Mouse (Mus musculus) bone marrow macrophage, adult 2 months (primary cell): ENCODE results near the gene Nsd1. TPM values are rescaled to one million over a fixed set of nuclear protein-coding genes. Genes with fewer than 3 reads are reported as not detected.

ENCODE experiments used
- H3K27ac ChIP-seq: 2 replicates; pipeline ENCODE4 v1.5.1; 2012; ENCODE audit warnings: low read depth, low read length; ENCODE audit not compliant: insufficient read depth
- H3K4me1 ChIP-seq: 2 replicates; pipeline ENCODE4 v1.6.1; 2012; ENCODE audit warnings: low read length; ENCODE audit not compliant: control insufficient read depth, insufficient read depth
- H3K4me3 ChIP-seq: 2 replicates; pipeline ENCODE4 v1.5.1; 2012; ENCODE audit warnings: mild to moderate bottlenecking, low read length, moderate library complexity; ENCODE audit not compliant: insufficient read depth
- CTCF ChIP-seq: IDR thresholded peaks from 2 replicates; pipeline ENCODE4 v1.5.1; 2012; ENCODE audit warnings: low read depth, mild to moderate bottlenecking, low read length, moderate library complexity
- POLR2A ChIP-seq: IDR thresholded peaks from 2 replicates; pipeline ENCODE4 v1.6.1; 2012; ENCODE audit warnings: mild to moderate bottlenecking, low read depth, low read length, borderline replicate concordance
- polyA plus RNA-seq: library from polyadenylated mRNA; stranded (reverse); fragments of >200 nt; gene quantifications from 2 replicates; pipeline ENCODE4 v1.2.4, GENCODE M21; 2012; ENCODE audit not compliant: missing spikeins, insufficient read depth, insufficient read length

Gene Nsd1
- polyA plus RNA-seq, result 51.0 and 51.4 TPM in 2 replicates

DNA sequence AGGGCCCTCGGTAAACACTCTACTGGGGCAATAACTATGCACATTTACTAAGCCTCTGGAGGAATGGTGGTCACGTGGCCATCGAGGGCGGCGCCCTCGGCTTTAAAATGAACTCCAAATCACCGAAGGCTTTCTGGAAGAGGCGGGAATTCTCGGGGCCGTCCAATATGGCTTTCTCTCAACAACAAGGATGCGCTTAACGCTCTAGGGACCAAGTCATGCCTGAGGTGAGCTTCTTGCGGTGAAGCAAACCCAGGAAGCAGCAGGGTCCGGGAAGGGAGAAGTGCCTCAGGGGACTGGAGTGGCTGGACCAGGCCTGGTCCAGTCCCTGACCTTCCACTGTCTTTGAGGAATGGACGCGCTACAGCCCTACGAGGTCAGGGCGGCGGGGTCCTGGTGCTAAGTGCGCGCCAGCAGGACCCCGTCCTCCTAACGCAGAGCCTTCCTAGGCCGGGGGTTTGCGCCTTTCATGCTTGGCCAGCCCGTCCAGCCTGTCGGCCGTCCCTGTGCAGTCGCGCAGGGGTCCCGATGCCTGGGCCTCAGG is at the start of gene Nsd1:
Gene Nsd1, plus strand, starts transcription at position 134 of the 544 bp plus-strand sequence.
- no peak within 1 kb of the TSS for H3K27ac ChIP-seq
- no peak for TF ChIP-seq CTCF
- no peak for TF ChIP-seq POLR2A
- no peak within 1 kb of the TSS for H3K4me3 ChIP-seq
- H3K4me1 ChIP-seq, result peaks cover 22% of the 10 kb centered on the region

DNA sequence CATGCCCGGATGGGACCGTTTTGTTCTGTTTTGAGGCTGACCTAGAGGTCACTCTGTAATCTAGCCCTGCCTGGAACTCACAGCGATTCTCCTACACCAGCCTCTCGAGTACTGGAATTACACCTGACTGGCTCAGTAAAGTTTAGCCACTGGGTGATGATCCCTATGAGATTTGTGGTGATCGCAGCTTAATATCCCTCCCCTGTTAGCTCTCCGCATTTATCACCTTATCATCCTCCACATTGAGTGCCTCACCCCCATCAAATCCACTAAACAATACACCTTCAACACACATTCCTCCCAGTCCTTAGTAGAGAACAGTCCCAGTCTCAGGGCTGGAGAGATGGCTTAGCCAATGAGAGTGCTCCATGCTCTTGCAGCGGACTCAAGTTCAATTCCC is 47.2 kb upstream of the Nsd1 start:
- TF ChIP-seq CTCF (no peak), POLR2A (no peak)
- H3K4me1 ChIP-seq, result no peaks in the 10 kb centered on the region
- H3K4me3 ChIP-seq, result no peak overlapping the region
- H3K27ac ChIP-seq, result no peak overlapping the region

DNA sequence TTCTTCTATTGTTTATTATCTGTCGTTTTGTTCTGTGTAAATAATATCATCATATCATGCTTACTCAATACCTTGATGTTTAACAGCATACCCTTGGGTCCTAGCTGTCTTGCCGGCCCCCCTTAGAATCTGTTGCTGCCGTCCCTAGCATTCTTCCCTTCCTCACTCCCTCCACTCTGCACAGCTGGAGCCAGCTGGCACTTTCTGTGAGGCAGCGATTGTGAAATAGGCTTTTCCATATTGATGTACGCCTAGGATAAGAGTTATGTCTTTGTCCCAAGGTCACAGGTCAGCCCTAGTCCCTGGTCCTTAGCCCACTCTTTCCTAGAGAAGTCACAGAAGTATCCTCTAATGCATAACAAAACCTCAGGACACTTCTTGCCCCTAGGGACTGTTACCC is 46.0 kb upstream of the Nsd1 start:
- TF ChIP-seq POLR2A (no peak), CTCF (no peak)
- Histone ChIP-seq H3K4me3 (no peak overlapping the region), H3K4me1 (no peaks in the 10 kb centered on the region), H3K27ac (no peak overlapping the region)

DNA sequence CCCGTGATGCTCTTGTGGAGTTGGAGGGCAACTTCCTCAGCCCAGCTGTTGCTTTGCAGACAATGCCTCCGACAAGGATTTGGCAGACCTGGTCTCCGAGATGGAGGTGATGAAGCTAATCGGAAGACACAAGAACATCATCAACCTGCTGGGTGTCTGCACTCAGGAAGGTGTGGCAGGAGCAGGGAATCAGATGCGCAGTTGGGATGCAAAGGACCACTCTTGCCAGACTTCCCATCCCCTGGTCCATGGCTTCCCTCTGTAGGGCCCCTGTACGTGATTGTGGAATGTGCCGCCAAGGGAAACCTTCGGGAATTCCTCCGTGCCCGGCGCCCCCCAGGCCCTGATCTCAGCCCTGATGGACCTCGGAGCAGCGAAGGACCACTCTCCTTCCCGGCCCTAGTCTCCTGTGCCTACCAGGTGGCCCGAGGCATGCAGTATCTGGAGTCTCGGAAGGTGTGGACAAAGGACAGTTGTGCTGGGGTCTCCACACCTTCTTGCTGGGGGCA is 43.7 kb upstream of the Nsd1 start:
- H3K27ac ChIP-seq, result no peak overlapping the region
- TF ChIP-seq POLR2A, result no peak
- TF ChIP-seq CTCF, result no peak
- no peak overlapping the region for H3K4me3 ChIP-seq
- H3K4me1 ChIP-seq, result no peaks in the 10 kb centered on the region

DNA sequence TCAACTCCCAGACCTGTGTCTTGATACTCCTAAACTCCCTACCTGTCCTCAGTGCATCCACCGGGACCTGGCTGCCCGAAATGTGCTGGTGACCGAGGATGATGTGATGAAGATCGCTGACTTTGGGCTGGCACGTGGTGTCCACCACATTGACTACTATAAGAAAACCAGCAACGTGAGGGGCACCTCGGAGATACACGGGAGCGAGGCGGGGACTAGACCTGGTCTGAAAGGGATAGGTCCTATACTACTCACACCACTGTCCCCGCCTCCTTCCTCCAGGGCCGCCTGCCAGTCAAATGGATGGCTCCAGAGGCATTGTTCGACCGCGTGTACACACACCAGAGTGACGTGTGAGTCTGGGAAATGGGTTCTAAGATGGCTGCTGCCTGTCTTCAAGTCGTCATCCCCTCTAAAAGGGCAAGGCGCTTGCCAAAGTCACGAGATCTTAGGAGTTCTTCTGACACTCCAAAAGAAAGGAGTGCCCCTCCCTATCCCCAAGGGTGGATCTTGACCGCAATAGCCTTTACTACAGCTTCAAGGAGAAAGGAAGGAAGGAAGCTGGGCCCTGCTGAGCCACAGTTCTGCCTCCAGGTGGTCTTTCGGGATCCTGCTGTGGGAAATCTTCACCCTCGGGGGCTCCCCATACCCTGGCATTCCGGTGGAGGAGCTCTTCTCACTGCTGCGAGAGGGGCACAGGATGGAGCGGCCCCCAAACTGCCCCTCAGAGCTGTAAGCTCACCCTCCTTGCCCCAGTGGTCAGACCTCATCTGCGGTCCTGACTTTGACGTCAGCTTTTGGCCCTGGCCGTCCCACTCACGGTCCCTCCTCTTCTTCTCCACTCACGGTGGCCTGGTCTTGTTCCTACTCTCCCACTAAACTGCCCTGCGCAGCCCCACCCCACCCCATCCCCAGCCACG is 42.5 kb upstream of the Nsd1 start:
- Histone ChIP-seq H3K4me3 (no peak overlapping the region), H3K27ac (no peak overlapping the region), H3K4me1 (no peaks in the 10 kb centered on the region)
- TF ChIP-seq POLR2A (no peak), CTCF (no peak)

DNA sequence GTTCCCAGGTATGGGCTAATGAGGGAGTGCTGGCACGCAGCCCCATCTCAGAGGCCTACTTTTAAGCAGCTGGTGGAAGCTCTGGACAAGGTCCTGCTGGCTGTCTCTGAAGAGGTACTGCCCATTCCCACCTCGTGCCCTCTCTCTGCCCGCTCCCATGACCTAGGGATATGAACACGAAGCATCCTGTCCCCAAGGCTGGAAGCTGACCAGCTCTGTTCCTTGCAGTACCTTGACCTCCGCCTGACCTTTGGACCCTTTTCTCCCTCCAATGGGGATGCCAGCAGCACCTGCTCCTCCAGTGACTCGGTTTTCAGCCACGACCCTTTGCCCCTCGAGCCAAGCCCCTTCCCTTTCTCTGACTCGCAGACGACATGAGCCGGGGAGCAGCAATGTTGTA is 41.8 kb upstream of the Nsd1 start:
- Histone ChIP-seq H3K4me1 (no peaks in the 10 kb centered on the region), H3K4me3 (no peak overlapping the region), H3K27ac (no peak overlapping the region)
- TF ChIP-seq POLR2A, result no peak

DNA sequence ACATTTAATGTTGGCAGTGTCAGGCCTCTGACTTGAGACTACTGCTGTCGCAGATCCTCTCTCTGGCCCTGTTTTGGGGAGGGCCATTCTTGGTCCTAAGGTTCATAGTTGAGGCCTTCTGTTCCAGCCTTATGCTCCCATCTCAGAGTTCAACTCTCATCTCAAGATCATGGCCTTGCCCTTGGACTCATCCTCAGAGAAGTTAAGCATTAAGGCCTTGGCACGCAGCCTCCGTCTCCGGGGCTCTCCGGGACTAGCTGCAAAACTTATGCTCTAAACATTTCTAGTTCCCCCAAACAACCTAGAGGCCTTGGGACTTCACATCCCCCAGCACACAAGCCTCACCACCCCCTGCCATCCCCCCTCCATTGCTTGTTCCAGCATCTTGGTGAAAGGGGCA is 41.3 kb upstream of the Nsd1 start:
- Histone ChIP-seq H3K27ac (no peak overlapping the region), H3K4me3 (no peak overlapping the region), H3K4me1 (no peaks in the 10 kb centered on the region)
- no peak for TF ChIP-seq POLR2A
- no peak for TF ChIP-seq CTCF

DNA sequence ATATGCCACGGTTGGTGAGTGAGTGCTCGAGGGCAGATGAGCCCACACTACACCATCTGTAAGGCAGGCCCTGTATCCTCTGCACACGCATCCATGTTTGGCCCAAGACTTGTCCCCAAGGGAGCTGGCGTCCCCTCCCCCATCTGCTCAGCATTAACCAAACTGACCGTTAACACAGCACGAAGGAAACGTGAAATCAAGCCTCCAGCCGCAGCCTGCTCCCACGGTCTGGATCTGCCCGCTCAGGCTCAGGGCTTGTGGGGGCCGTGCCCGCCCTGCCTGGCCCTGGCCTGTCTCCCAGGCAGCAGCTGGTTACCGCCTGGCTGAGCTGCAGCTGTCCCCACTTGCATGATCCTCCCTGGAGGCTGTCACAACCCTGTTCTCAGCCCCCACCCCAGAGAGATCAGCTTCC is 40.6 kb upstream of the Nsd1 start:
- Histone ChIP-seq H3K4me1 (no peaks in the 10 kb centered on the region), H3K4me3 (no peak overlapping the region), H3K27ac (no peak overlapping the region)
- no peak for TF ChIP-seq CTCF
- TF ChIP-seq POLR2A, result no peak

DNA sequence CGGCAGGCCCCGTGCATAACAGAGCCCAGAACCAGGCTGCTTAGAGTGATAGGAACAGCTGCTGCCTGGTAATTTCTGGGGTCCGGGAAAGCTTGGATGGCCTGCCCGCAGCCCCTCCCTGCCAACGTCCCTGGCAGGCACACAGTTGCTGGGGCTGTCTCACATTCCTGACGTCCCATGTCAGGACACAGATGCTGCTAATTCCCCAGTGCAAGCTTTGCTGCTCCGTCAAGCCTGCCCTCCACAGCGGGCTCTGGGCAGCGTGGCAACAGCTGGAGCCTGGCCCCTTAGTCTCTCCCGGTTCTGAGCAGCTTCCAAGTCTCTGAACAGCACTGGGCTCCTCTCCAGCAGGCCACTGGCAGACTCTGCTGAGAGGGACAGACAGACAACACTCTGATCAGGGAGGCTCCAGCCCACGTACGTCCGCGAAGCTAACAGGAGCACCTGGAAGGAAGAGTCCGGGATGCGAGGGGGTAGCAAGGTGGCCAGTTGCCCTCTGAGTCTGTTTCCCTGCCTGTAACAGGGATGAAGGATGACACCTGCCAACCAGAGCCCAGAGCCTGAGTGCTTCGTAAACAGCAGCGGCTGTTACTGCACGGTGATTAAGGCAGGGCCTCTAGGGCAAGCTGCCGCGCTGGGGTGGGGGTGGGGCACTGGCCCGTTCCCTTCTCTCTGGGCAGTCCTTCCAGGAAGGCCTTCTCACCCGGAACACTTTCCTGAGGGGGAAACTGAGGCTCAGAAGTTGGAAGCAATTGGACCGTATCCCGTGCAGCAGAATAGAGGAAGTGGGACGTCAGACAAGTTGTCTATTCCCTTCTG is 37.9 kb upstream of the Nsd1 start:
- H3K4me3 ChIP-seq, result no peak overlapping the region
- TF ChIP-seq POLR2A, result no peak
- no peak for TF ChIP-seq CTCF
- H3K4me1 ChIP-seq, result peaks cover 4% of the 10 kb centered on the region
- H3K27ac ChIP-seq, result no peak overlapping the region
